Mouse (Mus musculus) cerebellum, adult 2 months (tissue): ENCODE measurements around the gene Sbf2.

Experiments
- CTCF ChIP-seq: fragments of 200-500 bp; IDR thresholded peaks from 2 replicates; pipeline ENCODE4 v1.5.1; 2011; ENCODE audit warnings: low read depth, mild to moderate bottlenecking, control low read depth, low read length, moderate library complexity, borderline replicate concordance; ENCODE audit not compliant: insufficient read depth
- POLR2A ChIP-seq: fragments of 200-500 bp; IDR thresholded peaks from 2 replicates; pipeline ENCODE4 v1.6.1; 2011; ENCODE audit warnings: low read length, control low read depth, borderline replicate concordance; ENCODE audit not compliant: insufficient read depth

- TF ChIP-seq CTCF (no peak), POLR2A (no peak)
Measured at GRCm38 (mm10) chr7:110625489-110625888, 10.8 kb upstream of the Sbf2 start.
